Mouse (Mus musculus): Measurements from ENCODE around the gene Aak1. TPM values are rescaled to one million over a fixed set of nuclear protein-coding genes. Genes with fewer than 3 reads are reported as not detected.
A peak's percentile ranks its signal among the peaks of the same experiment; 100 is the strongest.
"Not testable (repeated sequence)": the region's sequence is repeated elsewhere in the genome, so short reads cannot be mapped to it uniquely, and the experiment has no call there.

The Aak1 gene
- polyA plus RNA-seq, 1 experiment from 2014 or later, result 16.6 TPM

- Histone ChIP-seq H3K4me2 (no peak overlapping the region), H3K36me3 (peaks cover 46% of the 10 kb centered on the region), H3K9me3 (replicated peaks) (no peaks in the 10 kb centered on the region), H3K27me3 (no peaks in the 10 kb centered on the region), H3K4me3 (no peak overlapping the region), H3K9ac (no peak overlapping the region), H3K27ac (no peak overlapping the region), H3K4me1 (replicated peaks) (no peaks in the 10 kb centered on the region; the same call in 1 of the 2 replicates)
- 75% methylated on average over 7 of the region's 7 CpGs for WGBS
- no peak for ATAC-seq (replicated peaks; ENCODE audit: insufficient number of reproducible peaks, insufficient read depth, low FRiP score, low read depth)
These were observed 177.7 kb downstream of the Aak1 start for GRCm38 (mm10) chr6:87026980-87027379.

GRCm38 (mm10) chr6:87028881-87029280, 179.6 kb downstream of the Aak1 start:
- H3K9ac ChIP-seq, result no peak overlapping the region
- H3K36me3 ChIP-seq, result peaks cover 35% of the 10 kb centered on the region; the same call in 1 of the 2 replicates
- no peak overlapping the region for H3K27ac ChIP-seq
- H3K27me3 ChIP-seq, result no peaks in the 10 kb centered on the region
- no peaks in the 10 kb centered on the region; the same call in 1 of the 2 replicates for H3K4me1 ChIP-seq (replicated peaks)
- no peaks in the 10 kb centered on the region for H3K9me3 ChIP-seq (replicated peaks)
- no peak overlapping the region for H3K4me2 ChIP-seq
- ATAC-seq (replicated peaks; ENCODE audit: insufficient number of reproducible peaks, insufficient read depth, low FRiP score, low read depth), result no peak
- H3K4me3 ChIP-seq, result no peak overlapping the region

- not testable (repeated sequence) for H3K9ac ChIP-seq; H3K27ac ChIP-seq; H3K9me3 ChIP-seq (replicated peaks); H3K4me3 ChIP-seq; H3K27me3 ChIP-seq; ATAC-seq (replicated peaks; ENCODE audit: insufficient number of reproducible peaks, insufficient read depth, low FRiP score, low read depth); H3K4me1 ChIP-seq (replicated peaks); H3K4me2 ChIP-seq
- 86% methylated on average over 7 of the region's 7 CpGs for WGBS
- H3K36me3 ChIP-seq, result peaks cover 20% of the 10 kb centered on the region; the same call in 1 of the 2 replicates
These were observed 182.0 kb downstream of the Aak1 start for GRCm38 (mm10) chr6:87031310-87031709.

- peaks cover 14% of the 10 kb centered on the region; the same call in 1 of the 2 replicates for H3K36me3 ChIP-seq
- no peak overlapping the region for H3K4me2 ChIP-seq
- ATAC-seq (replicated peaks; ENCODE audit: insufficient number of reproducible peaks, insufficient read depth, low FRiP score, low read depth), result no peak
- H3K9ac ChIP-seq, result no peak overlapping the region
- H3K27ac ChIP-seq, result no peak overlapping the region
- H3K9me3 ChIP-seq (replicated peaks), result no peaks in the 10 kb centered on the region
- no peak overlapping the region for H3K4me3 ChIP-seq
- H3K4me1 ChIP-seq (replicated peaks), result no peaks in the 10 kb centered on the region
- 58% methylated on average over 3 of the region's 3 CpGs for WGBS
- H3K27me3 ChIP-seq, result no peaks in the 10 kb centered on the region
These were observed 183.1 kb downstream of the Aak1 start for GRCm38 (mm10) chr6:87032401-87032800.

DNA sequence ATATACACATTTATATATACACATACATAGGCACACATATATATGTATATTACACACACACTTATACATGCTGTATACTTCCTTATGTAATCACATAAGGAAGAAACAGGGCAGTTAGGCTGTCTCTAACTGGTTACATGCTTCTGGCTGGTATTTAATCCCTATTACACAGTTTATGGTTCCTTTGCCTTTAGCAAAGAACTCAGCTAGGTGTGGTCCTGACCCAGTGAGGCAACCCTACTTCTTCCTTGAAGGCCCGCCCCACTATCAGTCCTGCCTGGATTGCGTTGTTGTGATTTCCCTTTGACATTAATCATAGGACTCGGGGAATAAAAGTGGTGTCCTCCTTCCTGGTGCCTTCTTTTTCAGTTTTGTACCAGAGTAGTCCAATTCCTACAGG, 185.1 kb downstream of the Aak1 start:
- 80% methylated on average over 3 of the region's 3 CpGs for WGBS
- H3K36me3 ChIP-seq, result no peaks in the 10 kb centered on the region; the same call in 1 of the 2 replicates
- no peak overlapping the region for H3K9ac ChIP-seq
- no peak overlapping the region for H3K4me3 ChIP-seq
- no peaks in the 10 kb centered on the region for H3K9me3 ChIP-seq (replicated peaks)
- H3K27me3 ChIP-seq, result no peaks in the 10 kb centered on the region
- no peak overlapping the region for H3K27ac ChIP-seq
- no peak for ATAC-seq (replicated peaks; ENCODE audit: insufficient number of reproducible peaks, insufficient read depth, low FRiP score, low read depth)
- H3K4me1 ChIP-seq (replicated peaks), result no peaks in the 10 kb centered on the region
- no peak overlapping the region for H3K4me2 ChIP-seq

DNA sequence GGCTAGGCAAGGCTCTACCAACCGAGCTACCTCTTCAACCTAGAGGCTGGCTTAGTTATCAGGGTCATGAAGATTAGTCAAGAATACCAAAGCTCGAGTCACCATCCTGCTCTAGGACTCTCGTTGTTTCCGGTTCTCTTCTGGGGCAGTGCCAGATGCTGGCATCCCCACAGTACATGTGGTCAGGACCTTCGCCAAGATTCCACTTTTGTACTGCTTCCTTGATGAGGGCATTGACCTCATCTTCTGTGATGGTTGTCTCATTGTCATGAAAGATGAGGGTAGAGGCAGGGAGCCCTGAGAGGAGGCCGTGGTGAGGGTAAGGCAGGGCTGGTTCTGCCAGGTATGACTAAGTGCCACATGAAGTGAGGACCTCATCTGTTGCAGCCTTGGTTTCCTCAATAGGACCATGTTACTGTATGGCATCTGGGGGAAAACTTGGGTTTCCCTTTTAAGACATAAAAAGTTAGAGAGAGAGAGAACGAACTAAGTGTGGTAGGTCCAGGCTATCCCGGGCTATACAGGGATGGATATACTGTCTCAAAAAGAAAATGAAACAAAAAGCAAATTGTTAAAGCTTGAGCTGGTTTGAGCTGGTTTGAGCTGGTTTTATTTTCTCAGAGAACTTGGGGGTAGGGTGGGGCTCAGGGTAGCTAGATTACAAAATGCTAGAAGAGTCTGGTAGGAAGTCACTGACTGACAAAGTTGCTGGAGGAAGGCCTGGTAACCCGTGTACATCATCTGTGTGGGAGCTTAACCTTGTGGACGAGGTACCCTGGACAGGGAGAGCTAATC, 188.7 kb downstream of the Aak1 start:
- Histone ChIP-seq H3K4me1 (replicated peaks) (peaks cover 6% of the 10 kb centered on the region; the same call in 1 of the 2 replicates), H3K4me2 (no peak overlapping the region), H3K27ac (no peak overlapping the region), H3K27me3 (no peaks in the 10 kb centered on the region), H3K4me3 (no peak overlapping the region), H3K9ac (no peak overlapping the region), H3K9me3 (replicated peaks) (no peaks in the 10 kb centered on the region), H3K36me3 (no peaks in the 10 kb centered on the region)
- no peak for ATAC-seq (replicated peaks; ENCODE audit: insufficient number of reproducible peaks, insufficient read depth, low FRiP score, low read depth)
- 76% methylated on average over 10 of the region's 10 CpGs for WGBS

- 77% methylated on average over 8 of the region's 8 CpGs for WGBS
- H3K9me3 ChIP-seq (replicated peaks), result no peaks in the 10 kb centered on the region
- no peak for ATAC-seq (replicated peaks; ENCODE audit: insufficient number of reproducible peaks, insufficient read depth, low FRiP score, low read depth)
These were observed 189.8 kb downstream of the Aak1 start for GRCm38 (mm10) chr6:87039161-87039560.

DNA sequence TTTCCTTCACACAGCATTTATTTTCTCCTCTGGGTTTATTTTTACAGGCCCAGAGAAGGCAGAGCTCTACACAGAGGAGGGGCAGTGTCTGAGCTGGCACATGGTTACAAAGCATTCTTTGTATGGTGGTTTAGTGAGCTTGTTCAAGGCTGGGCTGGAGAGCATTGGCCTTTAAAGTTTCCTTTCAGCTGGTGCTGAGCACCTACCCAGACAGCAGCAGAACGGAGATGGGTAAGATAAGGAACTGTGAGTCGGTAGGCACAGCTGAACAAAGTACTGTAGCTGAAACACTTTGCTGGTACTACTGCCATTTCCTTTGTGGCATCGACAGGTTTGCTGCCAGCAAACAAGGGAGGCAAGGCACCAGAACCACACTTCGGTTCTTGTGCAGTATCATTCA, 191.7 kb downstream of the Aak1 start:
- no peak for ATAC-seq (replicated peaks; ENCODE audit: insufficient number of reproducible peaks, insufficient read depth, low FRiP score, low read depth)
- H3K36me3 ChIP-seq, result no peaks in the 10 kb centered on the region
- no peak overlapping the region for H3K4me2 ChIP-seq
- H3K27me3 ChIP-seq, result no peaks in the 10 kb centered on the region
- no peak overlapping the region for H3K9ac ChIP-seq
- no peaks in the 10 kb centered on the region for H3K9me3 ChIP-seq (replicated peaks)
- peaks cover 16% of the 10 kb centered on the region for H3K4me1 ChIP-seq (replicated peaks)
- 75% methylated on average over 4 of the region's 4 CpGs for WGBS
- H3K4me3 ChIP-seq, result no peak overlapping the region
- peak overlapping the region; percentile 100 for H3K27ac ChIP-seq

More at GRCm38 (mm10) chr6:87039161-87039560, 189.8 kb downstream of the Aak1 start:
- no peak overlapping the region for H3K27ac ChIP-seq
- peaks cover 14% of the 10 kb centered on the region for H3K4me1 ChIP-seq (replicated peaks)
- H3K4me3 ChIP-seq, result no peak overlapping the region
- H3K9ac ChIP-seq, result no peak overlapping the region
- no peak overlapping the region for H3K4me2 ChIP-seq
- H3K36me3 ChIP-seq, result no peaks in the 10 kb centered on the region
- H3K27me3 ChIP-seq, result no peaks in the 10 kb centered on the region

- H3K36me3 ChIP-seq, result no peaks in the 10 kb centered on the region
- no peak for ATAC-seq (replicated peaks; ENCODE audit: insufficient number of reproducible peaks, insufficient read depth, low FRiP score, low read depth)
- 85% methylated on average over 7 of the region's 7 CpGs for WGBS
- H3K4me2 ChIP-seq, result peak overlapping the region; percentile 75
- H3K9me3 ChIP-seq (replicated peaks), result no peaks in the 10 kb centered on the region
- H3K27me3 ChIP-seq, result no peaks in the 10 kb centered on the region
- H3K27ac ChIP-seq, result peak overlapping the region; percentile 100
- peaks cover 16% of the 10 kb centered on the region for H3K4me1 ChIP-seq (replicated peaks)
- H3K4me3 ChIP-seq, result peak overlapping the region; percentile 73
- H3K9ac ChIP-seq, result no peak overlapping the region
These were observed 192.1 kb downstream of the Aak1 start for GRCm38 (mm10) chr6:87041431-87041830.

DNA sequence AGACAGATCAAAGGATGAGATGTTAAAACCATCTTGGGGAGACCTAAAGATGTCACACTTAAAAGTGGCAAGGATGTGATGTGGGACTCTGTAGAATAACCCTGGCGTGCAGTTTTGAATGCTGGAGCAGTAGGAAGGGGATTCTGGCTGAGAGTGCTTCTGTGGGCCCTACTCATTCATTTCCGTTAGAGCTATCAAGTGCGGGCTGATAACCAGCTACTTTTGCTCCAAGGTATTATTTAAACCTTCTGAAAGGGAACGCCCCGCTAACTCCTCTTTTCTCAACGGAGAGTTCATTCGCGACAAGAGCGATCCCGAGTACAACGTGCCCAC, 192.7 kb downstream of the Aak1 start:
- H3K4me3 ChIP-seq, result peak overlapping the region; percentile 73
- no peaks in the 10 kb centered on the region for H3K9me3 ChIP-seq (replicated peaks)
- no peaks in the 10 kb centered on the region for H3K36me3 ChIP-seq
- peak overlapping the region; percentile 100 for H3K27ac ChIP-seq
- H3K4me1 ChIP-seq (replicated peaks), result peaks cover 16% of the 10 kb centered on the region
- under 1% methylated on average over 11 of the region's 11 CpGs for WGBS
- H3K27me3 ChIP-seq, result no peaks in the 10 kb centered on the region
- H3K9ac ChIP-seq, result peak overlapping the region; percentile 85
- H3K4me2 ChIP-seq, result peak overlapping the region; percentile 75
- ATAC-seq (replicated peaks; ENCODE audit: insufficient number of reproducible peaks, insufficient read depth, low FRiP score, low read depth), result no peak

DNA sequence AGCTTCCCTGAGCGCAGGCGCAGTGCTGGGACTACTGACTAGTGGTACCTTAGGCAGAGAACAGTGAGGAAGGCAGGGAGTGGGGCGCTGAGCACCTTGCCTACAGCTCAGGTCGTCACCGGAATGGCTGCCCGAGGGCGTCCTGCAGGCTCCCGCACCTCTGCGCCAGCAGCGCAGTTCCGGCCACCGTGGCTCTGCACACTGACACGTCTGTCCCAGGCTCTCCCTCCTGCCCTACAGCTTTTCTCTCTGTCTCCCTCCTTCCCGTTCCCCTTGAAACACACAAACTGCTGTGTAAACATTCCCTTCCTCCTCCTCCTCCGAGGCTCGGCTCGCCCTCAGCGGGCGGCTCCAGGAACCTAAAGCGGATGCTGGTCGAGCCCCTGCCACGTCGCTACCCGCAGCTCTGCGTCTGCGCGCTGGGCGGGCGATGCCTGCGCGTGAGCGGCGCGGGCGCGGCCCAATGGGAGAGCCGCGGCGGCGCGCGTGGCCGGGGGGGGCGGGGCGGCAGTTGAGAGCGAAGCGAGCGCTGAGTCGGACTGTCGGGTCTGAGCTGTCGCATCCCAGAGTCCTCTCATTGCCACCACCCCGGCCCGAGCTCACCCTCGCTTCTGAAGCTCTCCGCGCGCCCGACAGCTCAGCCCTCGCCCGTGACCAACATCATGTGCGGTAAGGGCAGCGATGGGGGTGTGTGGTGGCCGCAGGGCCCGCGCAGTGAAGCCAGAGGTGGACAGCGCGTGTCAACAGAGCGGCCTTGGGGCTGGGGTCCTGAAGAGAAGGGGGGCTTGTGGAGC, 193.2 kb downstream of the Aak1 start, which contains the start of gene Gfpt1:
Gfpt1 (plus strand) TSS at position 510 of the 794 bp plus-strand sequence.
- H3K4me2 ChIP-seq, result peak within 1 kb of the TSS; percentile 75
- no peaks in the 10 kb centered on the region for H3K27me3 ChIP-seq
- no peaks in the 10 kb centered on the region for H3K9me3 ChIP-seq (replicated peaks)
- H3K4me3 ChIP-seq, result peak within 1 kb of the TSS; percentile 73
- 1% methylated on average over 68 of the region's 68 CpGs for WGBS
- H3K36me3 ChIP-seq, result no peaks in the 10 kb centered on the region
- H3K27ac ChIP-seq, result peak within 1 kb of the TSS; percentile 100
- ATAC-seq (replicated peaks; ENCODE audit: insufficient number of reproducible peaks, insufficient read depth, low FRiP score, low read depth), result peak; percentile 97
- peak within 1 kb of the TSS; percentile 87 for H3K9ac ChIP-seq
- H3K4me1 ChIP-seq (replicated peaks), result peaks cover 16% of the 10 kb centered on the region
